Mouse (Mus musculus): Measurements from ENCODE around the gene Snd1. TPM values are rescaled to one million over a fixed set of nuclear protein-coding genes. Genes with fewer than 3 reads are reported as not detected.

The Snd1 gene
- total and polyA plus RNA-seq, 2 experiments from 2014 or later, result 54.7 to 120 TPM

GRCm38 (mm10) chr6:28875333-28875732 lies 400.4 kb downstream of the Snd1 start:
- WGBS, result 93% methylated on average over 1 of the region's 1 CpGs
- Histone ChIP-seq H3K4me1 (ENCODE audit: control insufficient read depth, insufficient read depth) (peaks cover 6% of the 10 kb centered on the region; the same call in 1 of the 2 replicates), H3K27me3 (ENCODE audit: control insufficient read depth, insufficient read depth, low read length) (no peaks in the 10 kb centered on the region), H3K27ac (ENCODE audit: low read depth) (no peak overlapping the region), H3K4me2 (ENCODE audit: low read depth, low read length) (no peak overlapping the region), H3K9ac (replicated peaks; ENCODE audit: low read depth, low read length) (no peak overlapping the region), H3K36me3 (replicated peaks; ENCODE audit: control insufficient read depth, insufficient read depth, low read length) (peaks cover 20% of the 10 kb centered on the region), H3K4me3 (ENCODE audit: low read depth, low read length) (no peak overlapping the region), H3K9me3 (replicated peaks; ENCODE audit: control insufficient read depth, low read length) (no peaks in the 10 kb centered on the region)
- DNase-seq (ENCODE audit: low spot score) (no peak), ATAC-seq (ENCODE audit: insufficient read depth, low read depth) (no peak)
- TF ChIP-seq EP300 (IDR thresholded peaks at IDR 0.05; ENCODE audit: low read depth), result no peak
- no peak for TF ChIP-seq CTCF (IDR thresholded peaks at IDR 0.05; ENCODE audit: low read depth)

- TF ChIP-seq EP300 (IDR thresholded peaks at IDR 0.05; ENCODE audit: low read depth) (no peak), CTCF (IDR thresholded peaks at IDR 0.05; ENCODE audit: low read depth) (no peak)
- Histone ChIP-seq H3K27ac (ENCODE audit: low read depth) (no peak overlapping the region), H3K4me3 (ENCODE audit: low read depth, low read length) (no peak overlapping the region), H3K9ac (replicated peaks; ENCODE audit: low read depth, low read length) (no peak overlapping the region), H3K9me3 (replicated peaks; ENCODE audit: control insufficient read depth, low read length) (no peaks in the 10 kb centered on the region), H3K36me3 (replicated peaks; ENCODE audit: control insufficient read depth, insufficient read depth, low read length) (peaks cover 20% of the 10 kb centered on the region), H3K4me2 (ENCODE audit: low read depth, low read length) (no peak overlapping the region), H3K4me1 (ENCODE audit: control insufficient read depth, insufficient read depth) (peaks cover 6% of the 10 kb centered on the region; the same call in 1 of the 2 replicates), H3K27me3 (ENCODE audit: control insufficient read depth, insufficient read depth, low read length) (no peaks in the 10 kb centered on the region)
- DNase-seq (ENCODE audit: low spot score) (no peak), ATAC-seq (ENCODE audit: insufficient read depth, low read depth) (no peak)
- 78% methylated on average over 3 of the region's 3 CpGs for WGBS
These were observed 401.6 kb downstream of the Snd1 start for GRCm38 (mm10) chr6:28876492-28876891.

- Histone ChIP-seq H3K4me3 (ENCODE audit: low read depth, low read length) (no peak overlapping the region), H3K27me3 (ENCODE audit: control insufficient read depth, insufficient read depth, low read length) (no peaks in the 10 kb centered on the region), H3K4me1 (ENCODE audit: control insufficient read depth, insufficient read depth) (peaks cover 6% of the 10 kb centered on the region; the same call in 1 of the 2 replicates), H3K27ac (ENCODE audit: low read depth) (no peak overlapping the region), H3K9me3 (replicated peaks; ENCODE audit: control insufficient read depth, low read length) (no peaks in the 10 kb centered on the region), H3K4me2 (ENCODE audit: low read depth, low read length) (no peak overlapping the region), H3K9ac (replicated peaks; ENCODE audit: low read depth, low read length) (no peak overlapping the region), H3K36me3 (replicated peaks; ENCODE audit: control insufficient read depth, insufficient read depth, low read length) (peaks cover 21% of the 10 kb centered on the region)
- TF ChIP-seq EP300 (IDR thresholded peaks at IDR 0.05; ENCODE audit: low read depth) (no peak), CTCF (IDR thresholded peaks at IDR 0.05; ENCODE audit: low read depth) (no peak)
- no peak for ATAC-seq (ENCODE audit: insufficient read depth, low read depth)
- 30% methylated on average over 7 of the region's 7 CpGs for WGBS
- DNase-seq (ENCODE audit: low spot score), result no peak
These were observed 403.2 kb downstream of the Snd1 start for GRCm38 (mm10) chr6:28877945-28878666.

DNA sequence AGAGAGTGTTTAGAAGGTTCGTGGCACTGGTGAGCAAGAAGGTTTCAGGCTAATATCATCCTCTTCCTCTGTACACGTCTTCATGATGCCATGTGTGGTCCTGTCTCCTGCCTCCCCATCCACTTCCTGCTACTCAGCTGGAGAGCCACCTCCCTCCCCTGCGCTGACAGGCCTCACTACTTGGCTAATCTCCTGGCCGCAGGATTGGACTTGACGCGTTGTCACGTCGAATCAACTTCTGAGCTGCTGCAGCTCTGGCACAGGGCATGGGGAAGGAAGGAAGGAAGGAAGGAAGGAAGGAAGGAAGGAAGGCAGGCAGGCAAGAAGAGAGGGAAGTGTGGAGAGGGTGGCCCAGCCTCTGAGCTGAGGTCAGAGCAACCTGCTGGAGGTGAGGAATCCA lies 404.4 kb downstream of the Snd1 start:
- Histone ChIP-seq H3K36me3 (replicated peaks; ENCODE audit: control insufficient read depth, insufficient read depth, low read length) (peaks cover 28% of the 10 kb centered on the region), H3K27me3 (ENCODE audit: control insufficient read depth, insufficient read depth, low read length) (no peaks in the 10 kb centered on the region), H3K9ac (replicated peaks; ENCODE audit: low read depth, low read length) (no peak overlapping the region), H3K9me3 (replicated peaks; ENCODE audit: control insufficient read depth, low read length) (no peaks in the 10 kb centered on the region), H3K27ac (ENCODE audit: low read depth) (no peak overlapping the region), H3K4me2 (ENCODE audit: low read depth, low read length) (no peak overlapping the region), H3K4me1 (ENCODE audit: control insufficient read depth, insufficient read depth) (peaks cover 6% of the 10 kb centered on the region; the same call in 1 of the 2 replicates), H3K4me3 (ENCODE audit: low read depth, low read length) (no peak overlapping the region)
- TF ChIP-seq CTCF (IDR thresholded peaks at IDR 0.05; ENCODE audit: low read depth) (no peak), EP300 (IDR thresholded peaks at IDR 0.05; ENCODE audit: low read depth) (no peak)
- DNase-seq (ENCODE audit: low spot score), result no peak
- 30% methylated on average over 8 of the region's 8 CpGs for WGBS
- no peak for ATAC-seq (ENCODE audit: insufficient read depth, low read depth)

DNA sequence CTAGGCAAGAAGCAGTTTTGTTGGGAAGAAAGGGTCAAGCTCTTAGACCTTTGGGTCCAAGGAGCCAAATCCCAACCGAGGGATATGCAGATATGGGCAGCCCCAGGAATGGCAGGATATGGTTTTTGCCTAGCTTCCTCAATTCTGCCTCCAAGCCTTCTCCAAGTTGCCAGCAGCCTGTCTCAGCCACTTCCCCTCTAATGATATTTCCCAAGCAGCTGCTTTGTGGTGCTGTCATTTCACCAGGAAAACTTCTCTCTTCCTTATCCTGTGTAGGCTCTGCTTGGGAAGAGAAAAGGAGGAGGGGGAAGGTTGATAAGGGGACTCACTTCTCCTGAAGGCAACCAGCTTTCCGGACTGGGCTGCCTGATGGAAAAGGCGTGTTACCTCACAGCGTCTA lies 406.0 kb downstream of the Snd1 start:
- Histone ChIP-seq H3K36me3 (replicated peaks; ENCODE audit: control insufficient read depth, insufficient read depth, low read length) (peaks cover 32% of the 10 kb centered on the region), H3K27ac (ENCODE audit: low read depth) (peak overlapping the region; percentile 27; the same call in 1 of the 2 replicates), H3K27me3 (ENCODE audit: control insufficient read depth, insufficient read depth, low read length) (no peaks in the 10 kb centered on the region), H3K4me2 (ENCODE audit: low read depth, low read length) (no peak overlapping the region), H3K9me3 (replicated peaks; ENCODE audit: control insufficient read depth, low read length) (no peaks in the 10 kb centered on the region), H3K9ac (replicated peaks; ENCODE audit: low read depth, low read length) (no peak overlapping the region), H3K4me1 (ENCODE audit: control insufficient read depth, insufficient read depth) (peaks cover 6% of the 10 kb centered on the region; the same call in 1 of the 2 replicates), H3K4me3 (ENCODE audit: low read depth, low read length) (no peak overlapping the region)
- WGBS, result 61% methylated on average over 4 of the region's 4 CpGs
- TF ChIP-seq EP300 (IDR thresholded peaks at IDR 0.05; ENCODE audit: low read depth) (no peak), CTCF (IDR thresholded peaks at IDR 0.05; ENCODE audit: low read depth) (no peak)
- ATAC-seq (ENCODE audit: insufficient read depth, low read depth) (no peak), DNase-seq (ENCODE audit: low spot score) (peak; percentile 10)
